Mouse (Mus musculus) small intestine, adult 10 weeks (tissue): ENCODE measurements around the gene Tyrp1. TPM values are rescaled to one million over a fixed set of nuclear protein-coding genes. Genes with fewer than 3 reads are reported as not detected.

ENCODE experiments used
- polyA plus RNA-seq: library from polyadenylated mRNA; stranded (reverse); fragments of 350-450 nt; fragmentation: Illumina TruSeq; extraction: RNeasy Lipid Tissue Mini Kit (QIAGEN cat#74804); gene quantifications from one replicate; pipeline ENCODE4 v1.2.3, GENCODE M21; 2014; ENCODE audit warnings: low replicate concordance

Tyrp1 gene
- polyA plus RNA-seq = not detected

DNA sequence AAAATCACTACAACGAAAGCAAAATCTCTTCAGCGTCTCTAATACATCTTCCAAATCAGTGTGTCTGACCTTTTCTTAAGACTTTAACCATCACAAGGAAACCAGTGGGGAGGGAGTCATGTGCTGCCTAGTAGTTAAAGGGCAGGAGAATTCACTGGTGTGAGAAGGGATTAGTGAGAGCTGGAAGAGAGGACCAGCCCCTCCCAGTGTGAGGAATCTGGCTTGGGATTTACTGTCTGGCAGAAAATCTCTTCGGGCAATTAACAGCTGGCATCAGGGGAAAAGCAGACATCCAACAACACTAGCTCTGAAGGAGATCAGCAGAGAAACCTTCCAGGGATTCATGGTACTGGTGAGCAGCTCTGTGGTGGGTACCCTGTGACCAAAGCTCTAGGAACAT, at the start of gene Tyrp1:
TSS of gene Tyrp1 (plus strand) at position 74 of the 400 bp plus-strand sequence.

Other genes starting within 250 kb of the Tyrp1 start
- gene Lurap1l, start 76.5 kb downstream of the Tyrp1 start, polyA plus RNA-seq = 49.2 TPM